Mouse (Mus musculus): ENCODE measurements around the gene Alg6.
A peak's percentile ranks its signal among the peaks of the same experiment; 100 is the strongest.

Gene Alg6

DNA sequence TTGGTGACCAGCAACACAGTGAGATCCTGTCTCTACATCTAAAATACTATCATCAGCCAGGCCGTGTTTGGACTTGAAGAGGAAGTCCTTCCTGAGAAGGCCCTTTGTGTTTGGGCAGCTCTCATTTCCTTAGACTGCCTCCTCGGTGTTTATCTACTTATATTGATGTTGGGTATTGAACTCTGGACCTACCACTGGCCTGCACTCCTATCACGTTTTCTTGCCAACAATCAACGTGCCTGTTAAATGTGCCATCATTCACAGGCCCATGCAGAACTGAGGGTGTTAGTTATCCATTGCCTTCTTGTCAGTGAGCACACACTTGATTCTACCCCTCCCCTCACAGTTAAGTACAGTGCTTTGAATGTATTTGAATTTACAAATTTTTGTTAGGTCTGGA is 2.4 kb downstream of the Alg6 start:
- Histone ChIP-seq H3K9me3 (ENCODE audit: low read length) (no peaks in the 10 kb centered on the region), H3K4me3 (replicated peaks; ENCODE audit: low read length) (no peak overlapping the region), H3K36me3 (ENCODE audit: insufficient read depth, low read length) (peaks cover 42% of the 10 kb centered on the region), H3K4me1 (replicated peaks; ENCODE audit: low read depth, low read length) (peaks cover 20% of the 10 kb centered on the region), H3K27me3 (ENCODE audit: insufficient read depth, low read length) (no peaks in the 10 kb centered on the region)
- TF ChIP-seq POU5F1 (IDR thresholded peaks at IDR 0.05; ENCODE audit: borderline replicate concordance, low read length) (no peak), CTCF (conservative IDR thresholded peaks at IDR 0.05; ENCODE audit: low read length) (no peak), NANOG (IDR thresholded peaks at IDR 0.05; ENCODE audit: borderline replicate concordance, low read length) (no peak)

DNA sequence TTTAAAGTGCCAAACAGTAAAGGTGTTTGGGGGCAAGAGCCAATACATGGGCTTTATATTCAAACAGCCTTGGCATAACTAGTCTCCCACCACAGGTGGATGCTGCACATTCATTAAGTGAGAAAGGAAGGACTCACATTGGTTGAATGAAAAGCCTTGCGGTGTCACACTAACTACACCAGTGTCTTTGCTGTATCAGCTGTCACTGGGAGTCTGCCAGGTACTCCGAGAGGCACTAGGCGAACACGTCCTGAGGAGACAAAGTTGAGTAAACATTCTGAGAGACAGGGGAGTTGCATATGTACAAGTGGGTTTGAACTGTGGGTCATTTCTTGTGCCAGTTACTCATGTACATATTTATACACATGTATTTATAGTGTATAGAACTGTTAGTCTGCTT is 8.9 kb downstream of the Alg6 start:
- TF ChIP-seq NANOG (IDR thresholded peaks at IDR 0.05; ENCODE audit: borderline replicate concordance, low read length) (no peak), POU5F1 (IDR thresholded peaks at IDR 0.05; ENCODE audit: borderline replicate concordance, low read length) (no peak), CTCF (conservative IDR thresholded peaks at IDR 0.05; ENCODE audit: low read length) (no peak)
- Histone ChIP-seq H3K27me3 (ENCODE audit: insufficient read depth, low read length) (no peaks in the 10 kb centered on the region), H3K9me3 (ENCODE audit: low read length) (no peaks in the 10 kb centered on the region), H3K4me3 (replicated peaks; ENCODE audit: low read length) (no peak overlapping the region), H3K36me3 (ENCODE audit: insufficient read depth, low read length) (peaks cover 68% of the 10 kb centered on the region), H3K4me1 (replicated peaks; ENCODE audit: low read depth, low read length) (peaks cover 5% of the 10 kb centered on the region)

DNA sequence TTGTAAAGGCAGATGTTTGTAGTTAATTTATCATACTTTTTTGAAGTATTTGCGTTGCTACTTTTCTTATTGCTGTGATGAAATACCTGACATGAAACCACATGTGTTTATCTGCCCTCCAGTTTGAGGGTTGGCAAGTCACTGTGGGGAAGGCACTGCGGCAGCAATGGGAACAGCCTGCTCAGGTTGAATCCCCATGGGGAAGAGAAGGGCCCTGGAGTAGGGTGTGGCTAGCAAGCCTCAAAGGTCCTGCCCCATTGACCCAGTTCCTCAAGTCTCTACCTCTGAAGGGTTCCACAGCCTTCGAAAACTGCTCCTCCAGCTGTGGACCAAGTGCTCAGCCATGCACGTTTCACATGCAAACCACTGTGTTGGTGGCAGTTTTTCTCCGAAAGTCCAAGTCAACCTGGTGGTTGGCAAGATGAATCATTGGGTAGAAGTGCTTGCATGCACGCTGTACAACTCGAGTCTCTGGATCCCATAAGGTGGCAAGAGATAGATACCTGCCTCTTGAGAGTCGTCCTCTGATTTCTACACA is 10.5 kb downstream of the Alg6 start:
- no peaks in the 10 kb centered on the region for H3K27me3 ChIP-seq (ENCODE audit: insufficient read depth, low read length)
- peaks cover 70% of the 10 kb centered on the region for H3K36me3 ChIP-seq (ENCODE audit: insufficient read depth, low read length)
- H3K4me3 ChIP-seq (replicated peaks; ENCODE audit: low read length), result no peak overlapping the region
- H3K9me3 ChIP-seq (ENCODE audit: low read length), result peaks cover 4% of the 10 kb centered on the region; the same call in 1 of the 2 replicates
- peaks cover 5% of the 10 kb centered on the region for H3K4me1 ChIP-seq (replicated peaks; ENCODE audit: low read depth, low read length)
- no peak for TF ChIP-seq CTCF (conservative IDR thresholded peaks at IDR 0.05; ENCODE audit: low read length)
- no peak for TF ChIP-seq NANOG (IDR thresholded peaks at IDR 0.05; ENCODE audit: borderline replicate concordance, low read length)
- TF ChIP-seq POU5F1 (IDR thresholded peaks at IDR 0.05; ENCODE audit: borderline replicate concordance, low read length), result no peak

DNA sequence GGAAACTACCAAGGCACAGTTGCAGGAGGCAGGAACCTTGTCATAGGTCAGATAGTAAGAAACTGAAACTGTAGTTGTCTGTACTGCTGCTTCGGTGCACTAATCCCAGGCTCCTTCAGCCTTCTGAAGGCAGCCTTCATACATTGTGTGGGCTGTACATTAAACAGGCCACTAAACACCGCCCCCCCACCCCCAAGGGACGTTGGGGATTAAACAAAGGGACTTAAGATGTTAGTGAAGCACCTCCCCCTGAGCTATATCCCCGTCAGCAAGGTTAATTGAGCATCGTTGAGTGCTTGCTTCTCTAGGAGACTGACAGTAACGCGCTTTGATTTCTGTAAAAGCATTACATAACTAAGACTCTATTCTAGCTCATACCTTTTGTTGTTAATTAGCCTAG is 24.4 kb downstream of the Alg6 start:
- Histone ChIP-seq H3K27me3 (ENCODE audit: insufficient read depth, low read length) (no peaks in the 10 kb centered on the region), H3K4me1 (replicated peaks; ENCODE audit: low read depth, low read length) (no peaks in the 10 kb centered on the region; the same call in 1 of the 2 replicates), H3K36me3 (ENCODE audit: insufficient read depth, low read length) (peaks cover 19% of the 10 kb centered on the region), H3K9me3 (ENCODE audit: low read length) (no peaks in the 10 kb centered on the region), H3K4me3 (replicated peaks; ENCODE audit: low read length) (no peak overlapping the region)
- TF ChIP-seq POU5F1 (IDR thresholded peaks at IDR 0.05; ENCODE audit: borderline replicate concordance, low read length), result no peak
- no peak for TF ChIP-seq NANOG (IDR thresholded peaks at IDR 0.05; ENCODE audit: borderline replicate concordance, low read length)
- no peak for TF ChIP-seq CTCF (conservative IDR thresholded peaks at IDR 0.05; ENCODE audit: low read length)

DNA sequence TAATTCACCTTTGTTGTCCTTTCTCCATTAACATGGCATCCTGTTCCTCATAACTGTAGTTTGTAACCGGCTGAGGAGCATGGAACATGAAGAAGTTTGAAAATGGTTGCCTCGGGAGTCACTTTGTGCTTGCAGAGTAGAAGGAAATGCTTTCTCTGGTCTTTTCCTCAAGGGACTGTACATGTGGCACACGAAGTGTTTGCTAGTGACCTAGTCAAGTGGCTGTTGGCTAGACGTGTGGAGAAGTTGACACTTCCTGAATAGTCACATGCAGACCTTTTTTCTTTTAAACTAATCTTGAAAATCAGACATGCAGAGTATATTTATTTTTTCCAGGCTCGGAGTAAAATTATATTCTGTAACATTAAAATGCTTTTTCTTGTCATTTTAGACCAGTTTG is 37.0 kb downstream of the Alg6 start:
- Histone ChIP-seq H3K4me3 (replicated peaks; ENCODE audit: low read length) (no peak overlapping the region), H3K36me3 (ENCODE audit: insufficient read depth, low read length) (peaks cover 30% of the 10 kb centered on the region), H3K4me1 (replicated peaks; ENCODE audit: low read depth, low read length) (no peaks in the 10 kb centered on the region), H3K9me3 (ENCODE audit: low read length) (no peaks in the 10 kb centered on the region), H3K27me3 (ENCODE audit: insufficient read depth, low read length) (no peaks in the 10 kb centered on the region)
- TF ChIP-seq POU5F1 (IDR thresholded peaks at IDR 0.05; ENCODE audit: borderline replicate concordance, low read length) (no peak), NANOG (IDR thresholded peaks at IDR 0.05; ENCODE audit: borderline replicate concordance, low read length) (no peak), CTCF (conservative IDR thresholded peaks at IDR 0.05; ENCODE audit: low read length) (no peak)

DNA sequence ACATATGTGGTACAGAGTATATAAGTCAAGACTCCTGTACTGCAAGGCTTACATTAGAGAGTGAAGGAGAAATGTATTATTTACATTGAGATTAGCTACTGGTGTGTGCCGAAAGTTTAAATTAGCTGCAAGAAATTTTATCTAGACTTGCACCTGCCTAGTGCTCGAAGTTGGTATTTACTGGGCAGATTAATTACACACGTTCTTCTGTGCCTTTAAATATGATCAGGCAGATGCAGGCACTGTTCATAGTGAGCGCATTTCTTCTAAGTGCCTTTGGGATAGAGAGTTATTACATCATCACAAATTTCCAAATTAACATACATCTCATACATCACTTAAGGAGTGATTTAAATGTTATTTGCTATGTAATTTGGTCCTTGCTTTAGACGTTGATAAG is 50.8 kb downstream of the Alg6 start:
- Histone ChIP-seq H3K36me3 (ENCODE audit: insufficient read depth, low read length) (no peaks in the 10 kb centered on the region), H3K4me3 (replicated peaks; ENCODE audit: low read length) (no peak overlapping the region), H3K27me3 (ENCODE audit: insufficient read depth, low read length) (no peaks in the 10 kb centered on the region), H3K4me1 (replicated peaks; ENCODE audit: low read depth, low read length) (no peaks in the 10 kb centered on the region), H3K9me3 (ENCODE audit: low read length) (no peaks in the 10 kb centered on the region)
- TF ChIP-seq NANOG (IDR thresholded peaks at IDR 0.05; ENCODE audit: borderline replicate concordance, low read length) (no peak), CTCF (conservative IDR thresholded peaks at IDR 0.05; ENCODE audit: low read length) (no peak), POU5F1 (IDR thresholded peaks at IDR 0.05; ENCODE audit: borderline replicate concordance, low read length) (no peak)

DNA sequence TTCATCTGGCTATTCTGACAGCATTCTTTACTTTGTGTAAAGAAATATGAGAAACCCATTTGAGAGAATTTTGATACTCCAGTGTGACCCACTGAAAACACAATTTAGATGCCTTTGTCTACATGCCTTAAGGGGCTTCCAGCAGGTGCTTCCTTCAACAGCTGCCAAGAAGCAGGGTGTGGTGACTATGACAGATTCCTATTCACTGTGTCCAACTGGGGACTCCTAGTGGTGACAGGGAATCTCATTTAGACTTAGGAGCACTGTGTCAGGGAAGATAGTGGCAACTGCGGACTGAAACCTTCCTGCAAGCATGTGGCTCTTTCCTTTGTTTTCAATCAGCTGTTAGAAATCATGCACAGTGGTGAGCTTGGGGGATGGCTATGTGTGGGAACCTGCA is 51.3 kb downstream of the Alg6 start:
- Histone ChIP-seq H3K4me3 (replicated peaks; ENCODE audit: low read length) (no peak overlapping the region), H3K4me1 (replicated peaks; ENCODE audit: low read depth, low read length) (no peaks in the 10 kb centered on the region), H3K36me3 (ENCODE audit: insufficient read depth, low read length) (no peaks in the 10 kb centered on the region), H3K27me3 (ENCODE audit: insufficient read depth, low read length) (no peaks in the 10 kb centered on the region), H3K9me3 (ENCODE audit: low read length) (no peaks in the 10 kb centered on the region)
- TF ChIP-seq NANOG (IDR thresholded peaks at IDR 0.05; ENCODE audit: borderline replicate concordance, low read length) (no peak), POU5F1 (IDR thresholded peaks at IDR 0.05; ENCODE audit: borderline replicate concordance, low read length) (no peak), CTCF (conservative IDR thresholded peaks at IDR 0.05; ENCODE audit: low read length) (peak; percentile 24)

DNA sequence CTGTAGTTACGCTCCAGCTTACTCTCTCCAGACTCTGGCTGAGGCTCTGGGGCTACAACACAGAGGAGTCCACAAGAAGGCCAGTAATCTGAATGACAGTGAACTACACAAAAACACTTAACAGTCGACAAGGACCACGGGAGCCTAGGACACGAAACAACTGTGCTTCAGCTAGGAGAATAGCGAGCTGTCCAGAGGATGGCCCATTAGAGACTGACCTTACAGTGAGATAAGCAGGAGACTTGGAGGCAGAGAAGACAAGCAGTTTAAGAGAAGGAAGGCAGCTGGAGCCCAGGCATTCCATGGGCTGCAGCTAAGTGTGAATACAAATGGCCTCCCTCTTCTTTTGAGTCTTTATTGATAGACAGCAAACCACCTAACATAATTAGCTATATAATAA is 55.1 kb downstream of the Alg6 start:
- no peak for TF ChIP-seq CTCF (conservative IDR thresholded peaks at IDR 0.05; ENCODE audit: low read length)
- TF ChIP-seq POU5F1 (IDR thresholded peaks at IDR 0.05; ENCODE audit: borderline replicate concordance, low read length), result no peak
- TF ChIP-seq NANOG (IDR thresholded peaks at IDR 0.05; ENCODE audit: borderline replicate concordance, low read length), result no peak
- Histone ChIP-seq H3K9me3 (ENCODE audit: low read length) (no peaks in the 10 kb centered on the region), H3K4me1 (replicated peaks; ENCODE audit: low read depth, low read length) (no peaks in the 10 kb centered on the region), H3K36me3 (ENCODE audit: insufficient read depth, low read length) (no peaks in the 10 kb centered on the region), H3K27me3 (ENCODE audit: insufficient read depth, low read length) (no peaks in the 10 kb centered on the region), H3K4me3 (replicated peaks; ENCODE audit: low read length) (no peak overlapping the region)

DNA sequence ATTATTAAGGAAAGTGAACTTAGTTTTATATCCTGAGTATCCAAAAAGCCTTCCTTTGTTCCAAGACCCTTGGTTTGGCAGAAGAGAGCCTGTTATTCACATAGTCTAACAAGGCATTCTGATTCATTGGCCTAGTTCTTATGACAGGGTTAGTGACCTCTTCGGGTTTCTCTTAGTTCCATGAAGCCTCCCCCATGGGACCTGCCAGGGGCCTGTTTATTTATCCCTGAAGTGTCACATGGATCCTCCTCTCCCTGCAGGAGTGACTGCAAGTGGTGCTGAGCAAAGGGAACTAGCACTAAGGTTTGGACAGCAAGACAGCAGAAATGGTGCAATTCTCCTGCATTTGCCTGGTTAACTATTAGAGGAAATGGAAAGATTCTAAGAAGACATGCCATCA is 57.6 kb downstream of the Alg6 start:
- H3K9me3 ChIP-seq (ENCODE audit: low read length), result no peaks in the 10 kb centered on the region
- no peak for TF ChIP-seq POU5F1 (IDR thresholded peaks at IDR 0.05; ENCODE audit: borderline replicate concordance, low read length)
- no peak for TF ChIP-seq NANOG (IDR thresholded peaks at IDR 0.05; ENCODE audit: borderline replicate concordance, low read length)
- TF ChIP-seq CTCF (conservative IDR thresholded peaks at IDR 0.05; ENCODE audit: low read length), result no peak
- no peaks in the 10 kb centered on the region for H3K4me1 ChIP-seq (replicated peaks; ENCODE audit: low read depth, low read length)
- no peak overlapping the region for H3K4me3 ChIP-seq (replicated peaks; ENCODE audit: low read length)
- no peaks in the 10 kb centered on the region for H3K27me3 ChIP-seq (ENCODE audit: insufficient read depth, low read length)
- no peaks in the 10 kb centered on the region for H3K36me3 ChIP-seq (ENCODE audit: insufficient read depth, low read length)
